Mouse (Mus musculus) embryonic facial prominence, embryonic 15.5 days (tissue): ENCODE results near the gene Rasgrp4. TPM values are rescaled to one million over a fixed set of nuclear protein-coding genes. Genes with fewer than 3 reads are reported as not detected.
"Not testable (repeated sequence)": the region's sequence is repeated elsewhere in the genome, so short reads cannot be mapped to it uniquely, and the experiment has no call there.

Source experiments
- ATAC-seq: fragments of 200-750 bp; cut with Nextera tagmentation; 2 replicates; pipeline ENCODE4 v1.8.0; 2017; ENCODE audit warnings: low read depth, moderate TSS enrichment; ENCODE audit not compliant: insufficient number of reproducible peaks, low FRiP score, low TSS enrichment
- H3K27ac ChIP-seq: fragments of 300-500 bp; sonication (generic); replicated peaks from 2 replicates; pipeline ENCODE4 v1.5.1; 2015; ENCODE audit warnings: mild to moderate bottlenecking, inconsistent platforms
- H3K27me3 ChIP-seq: fragments of 300-500 bp; sonication (generic); 2 replicates; pipeline ENCODE4 v1.6.1; 2015; ENCODE audit warnings: inconsistent platforms
- H3K36me3 ChIP-seq: fragments of 300-500 bp; sonication (generic); 2 replicates; pipeline ENCODE4 v1.6.1; 2015; ENCODE audit warnings: mild to moderate bottlenecking, inconsistent platforms
- H3K4me1 ChIP-seq: fragments of 300-500 bp; sonication (generic); 2 replicates; pipeline ENCODE4 v1.6.1; 2015; ENCODE audit warnings: inconsistent platforms
- H3K4me2 ChIP-seq: fragments of 300-500 bp; sonication (generic); replicated peaks from 2 replicates; pipeline ENCODE4 v1.6.1; 2015; ENCODE audit warnings: mild to moderate bottlenecking, inconsistent platforms
- H3K4me3 ChIP-seq: fragments of 300-500 bp; sonication (generic); replicated peaks from 2 replicates; pipeline ENCODE4 v1.5.1; 2015; ENCODE audit warnings: mild to moderate bottlenecking, inconsistent platforms
- H3K9ac ChIP-seq: fragments of 300-500 bp; sonication (generic); 2 replicates; pipeline ENCODE4 v1.6.1; 2015; ENCODE audit warnings: inconsistent platforms
- H3K9me3 ChIP-seq: fragments of 300-500 bp; sonication (generic); replicated peaks from 2 replicates; pipeline ENCODE4 v1.6.1; 2016; ENCODE audit warnings: inconsistent platforms
- WGBS: fragments of 180-500 bp; shearing (Covaris S2); methylation state at CpG from one replicate; pipeline ENCODE4 v1.1.7; 2015; 5-methylcytosine and 5-hydroxymethylcytosine counted together
- polyA plus RNA-seq: library from polyadenylated mRNA; unstranded; fragments of >200 nt; fragmentation: Nextera tagmentation; extraction: Ambion mirVana; gene quantifications from 2 replicates; pipeline ENCODE4 v1.2.1, GENCODE M21; 2015

Gene Rasgrp4
- polyA plus RNA-seq, 1 experiment from 2014 or later = 0.95 TPM

DNA sequence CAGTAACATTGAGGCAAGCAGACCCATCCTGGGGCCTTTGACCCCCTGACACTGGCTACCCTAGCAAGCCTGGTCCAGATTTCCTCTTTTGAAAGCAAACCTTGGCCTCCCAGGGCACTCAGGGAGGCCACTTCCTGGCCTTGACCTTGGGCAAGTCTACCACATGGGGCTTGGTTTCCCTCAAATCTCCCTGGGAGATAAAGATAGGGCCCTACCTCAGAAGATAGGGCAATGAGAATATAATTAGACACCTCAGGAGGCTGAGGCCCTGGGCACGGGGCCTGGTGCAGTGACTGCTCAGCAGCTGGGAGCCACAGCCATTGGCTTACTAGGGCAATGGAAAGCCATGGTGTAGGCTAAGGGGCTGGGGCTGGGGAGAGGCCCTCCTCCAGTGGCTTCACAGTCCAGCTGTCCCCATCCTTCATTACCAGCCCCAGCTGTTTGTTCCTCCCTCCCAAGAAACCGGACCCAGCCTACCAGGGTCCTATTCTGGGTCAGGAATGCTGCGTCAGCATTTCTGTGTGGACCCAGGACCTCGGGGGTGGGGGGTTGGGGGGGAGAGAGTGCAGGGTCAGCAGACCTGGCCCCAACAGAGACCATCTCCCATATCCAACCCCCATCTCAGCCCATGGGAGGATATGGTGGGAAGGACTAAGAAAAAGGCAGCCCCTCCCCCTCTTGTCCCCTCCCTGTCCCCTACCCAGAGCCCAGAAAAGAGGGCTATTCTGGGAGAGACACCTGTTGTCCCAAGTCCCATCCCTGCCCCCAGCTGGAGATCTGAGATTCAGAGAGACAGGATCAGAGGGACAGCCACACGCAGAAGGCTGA is 10.9 kb upstream of the Rasgrp4 start:
- Histone ChIP-seq H3K27ac (no peak overlapping the region), H3K9ac (no peak overlapping the region), H3K36me3 (no peaks in the 10 kb centered on the region), H3K4me2 (no peak overlapping the region), H3K4me3 (peak overlapping the region; percentile 45), H3K9me3 (no peaks in the 10 kb centered on the region), H3K4me1 (peaks cover 12% of the 10 kb centered on the region), H3K27me3 (no peaks in the 10 kb centered on the region)
- WGBS = 53% methylated on average over 5 of the region's 5 CpGs
- ATAC-seq = peak; percentile 86

DNA sequence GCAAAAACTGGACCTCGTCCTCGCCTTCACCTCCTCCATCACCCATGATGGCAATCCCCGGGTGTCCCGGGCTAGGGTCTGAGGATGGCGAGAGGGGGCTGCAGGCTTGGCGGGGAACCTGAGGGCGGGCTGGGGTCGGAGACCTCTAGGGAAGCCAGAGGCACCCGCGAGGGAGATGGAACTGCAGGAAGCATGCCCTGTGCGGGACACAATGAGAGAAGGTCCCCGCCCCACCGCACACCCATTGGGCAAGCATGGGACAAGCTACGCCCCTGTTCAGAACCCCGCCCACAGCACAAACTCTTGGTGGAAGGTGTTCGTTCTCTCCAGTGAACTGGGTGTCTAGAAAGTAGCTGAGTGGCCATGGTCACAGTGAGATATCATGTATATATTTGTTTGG is 9.7 kb upstream of the Rasgrp4 start, which contains the start of gene Ryr1:
Gene Ryr1, minus strand, starts transcription at position 210 of the 400 bp plus-strand sequence.
- WGBS = 2% methylated on average over 16 of the region's 16 CpGs
- H3K27ac ChIP-seq = peak within 1 kb of the TSS; percentile 14; the same call in 1 of the 2 replicates
- 0 out of 2 replicates have a peak within 1 kb of the TSS, but pooled peaks have one; percentile 28 for H3K9ac ChIP-seq
- peak; percentile 71; the same call in 1 of the 2 replicates for ATAC-seq
- no peaks in the 10 kb centered on the region for H3K9me3 ChIP-seq
- H3K27me3 ChIP-seq = no peaks in the 10 kb centered on the region
- H3K4me2 ChIP-seq = peak within 1 kb of the TSS; percentile 85
- peaks cover 12% of the 10 kb centered on the region for H3K4me1 ChIP-seq
- H3K4me3 ChIP-seq = peak within 1 kb of the TSS; percentile 45
- no peaks in the 10 kb centered on the region for H3K36me3 ChIP-seq

DNA sequence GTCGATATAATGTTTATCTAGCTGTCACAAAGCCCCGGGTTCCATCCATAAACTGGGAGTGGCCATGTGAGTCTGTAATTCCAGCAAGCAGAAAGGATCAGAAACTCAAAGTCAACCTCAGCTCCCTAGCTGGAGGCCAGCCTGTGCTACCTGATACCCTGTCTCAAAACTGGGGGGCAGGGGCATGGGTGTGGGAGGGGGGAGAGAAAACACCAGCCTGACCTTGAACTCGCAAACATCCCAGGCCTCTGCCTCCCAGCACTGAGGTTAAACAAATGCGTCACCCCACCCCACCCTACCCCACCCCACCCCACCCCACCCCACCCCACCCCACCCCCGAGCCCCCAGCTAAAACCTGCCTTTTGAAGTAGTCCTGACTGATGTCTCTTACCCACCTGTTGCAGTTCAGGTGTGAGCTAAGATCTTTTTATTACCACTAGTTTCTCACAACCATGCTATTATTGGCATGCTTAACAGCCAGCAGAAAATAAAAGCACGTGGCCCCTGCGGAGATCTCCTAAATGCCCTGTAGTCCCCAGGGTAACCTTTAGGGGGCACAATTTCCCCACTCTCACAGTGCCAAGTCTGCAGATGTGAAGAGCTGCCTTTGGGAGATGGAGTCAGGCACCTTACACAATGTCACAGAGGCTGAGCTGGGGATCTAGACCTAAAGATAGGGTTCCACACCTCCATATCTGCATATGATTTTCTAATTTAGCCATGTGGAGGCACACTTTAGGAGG is 8.3 kb upstream of the Rasgrp4 start:
- no peak overlapping the region for H3K4me3 ChIP-seq
- WGBS = 20% methylated on average over 7 of the region's 7 CpGs
- H3K27ac ChIP-seq = no peak overlapping the region
- H3K36me3 ChIP-seq = no peaks in the 10 kb centered on the region
- no peak for ATAC-seq
- H3K27me3 ChIP-seq = no peaks in the 10 kb centered on the region
- H3K4me1 ChIP-seq = peaks cover 12% of the 10 kb centered on the region
- H3K9me3 ChIP-seq = no peaks in the 10 kb centered on the region
- H3K4me2 ChIP-seq = no peak overlapping the region
- H3K9ac ChIP-seq = no peak overlapping the region

DNA sequence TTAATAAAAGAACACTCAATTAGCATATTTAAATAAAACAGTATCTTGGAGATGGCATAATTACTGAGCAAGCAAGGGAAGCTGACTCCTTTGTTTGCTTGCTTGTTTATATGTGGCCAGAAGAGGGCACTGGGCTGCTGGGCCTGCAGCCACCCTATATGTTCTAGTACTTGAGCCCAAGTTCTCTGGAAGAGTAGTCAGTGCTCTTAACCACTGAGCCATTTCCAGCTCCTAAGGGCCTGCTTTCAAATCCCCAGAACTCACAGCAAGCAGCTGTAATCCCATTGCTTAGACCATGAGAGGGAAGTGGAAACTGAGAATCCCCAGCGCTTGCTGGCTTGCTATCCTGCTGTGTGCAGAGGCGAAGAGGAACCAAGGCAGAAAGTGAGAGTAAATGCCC is 5.9 kb upstream of the Rasgrp4 start:
- ATAC-seq = no peak
- H3K36me3 ChIP-seq = no peaks in the 10 kb centered on the region
- no peaks in the 10 kb centered on the region for H3K9me3 ChIP-seq
- H3K4me3 ChIP-seq = no peak overlapping the region
- H3K27me3 ChIP-seq = no peaks in the 10 kb centered on the region
- no peak overlapping the region for H3K4me2 ChIP-seq
- H3K9ac ChIP-seq = no peak overlapping the region
- WGBS = 56% methylated on average over 2 of the region's 2 CpGs
- H3K4me1 ChIP-seq = peaks cover 12% of the 10 kb centered on the region
- no peak overlapping the region for H3K27ac ChIP-seq

DNA sequence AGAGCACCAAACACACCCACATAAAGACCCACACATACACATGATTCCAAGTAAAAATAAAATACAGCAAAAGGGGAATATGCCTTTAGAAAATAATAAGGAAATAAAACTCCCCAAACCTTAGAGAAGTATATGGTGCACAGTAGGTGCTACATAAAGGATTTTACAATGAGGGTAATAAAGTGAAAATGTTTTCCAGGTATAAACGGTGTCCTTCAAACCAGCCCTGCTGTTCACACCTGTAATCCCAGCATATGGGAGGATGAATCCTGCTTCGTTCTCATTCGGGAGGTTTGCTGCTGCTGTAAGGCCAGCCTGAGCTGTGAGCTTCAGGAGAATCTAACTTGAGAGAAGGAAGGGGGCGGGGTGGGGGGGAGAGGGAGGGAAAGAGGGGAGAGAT is 421 bp upstream of the Rasgrp4 start:
- Histone ChIP-seq H3K4me3 (peak overlapping the region; percentile 28), H3K4me1 (peaks cover 7% of the 10 kb centered on the region; the same call in 1 of the 2 replicates), H3K27me3 (peaks cover 5% of the 10 kb centered on the region; the same call in 1 of the 2 replicates), H3K27ac (no peak overlapping the region), H3K9me3 (no peaks in the 10 kb centered on the region), H3K9ac (no peak overlapping the region), H3K4me2 (peak overlapping the region; percentile 50), H3K36me3 (no peaks in the 10 kb centered on the region)
- 4% methylated on average over 4 of the region's 4 CpGs for WGBS
- ATAC-seq = no peak

DNA sequence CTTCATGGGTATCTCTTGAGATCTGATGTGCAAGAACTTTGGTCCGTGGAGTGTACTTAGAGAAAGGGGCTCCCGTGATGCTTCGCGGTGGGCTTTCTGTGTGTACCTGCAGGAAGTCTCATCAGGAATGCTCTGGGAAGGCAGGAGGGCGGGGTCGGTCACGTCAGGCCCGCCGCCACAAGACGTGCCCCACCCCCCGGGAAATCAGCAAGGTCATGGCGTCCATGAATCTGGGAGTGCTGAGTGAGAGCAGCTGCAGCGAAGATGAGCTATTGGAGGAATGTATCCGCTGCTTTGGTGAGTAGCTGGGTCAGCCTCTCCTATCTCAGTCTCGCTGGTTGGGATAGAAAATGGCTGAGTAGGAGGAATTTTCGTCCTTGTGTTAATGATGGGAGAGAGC is 2.8 kb downstream of the Rasgrp4 start:
- 42% methylated on average over 16 of the region's 16 CpGs for WGBS
- no peak overlapping the region for H3K9ac ChIP-seq
- H3K9me3 ChIP-seq = no peaks in the 10 kb centered on the region
- H3K4me1 ChIP-seq = peaks cover 7% of the 10 kb centered on the region; the same call in 1 of the 2 replicates
- H3K27me3 ChIP-seq = peaks cover 5% of the 10 kb centered on the region; the same call in 1 of the 2 replicates
- no peak overlapping the region for H3K27ac ChIP-seq
- no peaks in the 10 kb centered on the region for H3K36me3 ChIP-seq
- H3K4me3 ChIP-seq = no peak overlapping the region
- no peak for ATAC-seq
- H3K4me2 ChIP-seq = no peak overlapping the region

DNA sequence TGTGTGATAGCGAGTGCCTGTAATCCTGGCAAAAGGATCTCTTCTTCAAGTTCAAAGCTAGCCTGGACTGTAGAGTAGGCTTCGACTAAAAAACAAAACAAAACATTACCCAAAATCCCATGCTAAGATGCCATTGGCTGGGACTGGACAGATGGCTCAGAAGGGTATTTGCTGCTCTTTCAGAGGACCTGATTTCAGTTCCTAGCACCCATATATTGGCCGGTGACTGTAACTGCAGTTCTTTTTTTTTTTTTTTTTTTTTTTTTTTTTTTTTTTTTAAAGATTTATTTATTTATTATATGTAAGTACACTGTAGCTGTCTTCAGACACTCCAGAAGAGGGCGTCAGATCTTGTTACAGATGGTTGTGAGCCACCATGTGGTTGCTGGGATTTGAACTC is 4.6 kb downstream of the Rasgrp4 start:
- not testable (repeated sequence) for H3K27ac ChIP-seq, H3K36me3 ChIP-seq, H3K9ac ChIP-seq, H3K4me2 ChIP-seq, H3K4me3 ChIP-seq, ATAC-seq, H3K27me3 ChIP-seq, H3K4me1 ChIP-seq, H3K9me3 ChIP-seq
- WGBS = 91% methylated on average over 3 of the region's 4 CpGs

DNA sequence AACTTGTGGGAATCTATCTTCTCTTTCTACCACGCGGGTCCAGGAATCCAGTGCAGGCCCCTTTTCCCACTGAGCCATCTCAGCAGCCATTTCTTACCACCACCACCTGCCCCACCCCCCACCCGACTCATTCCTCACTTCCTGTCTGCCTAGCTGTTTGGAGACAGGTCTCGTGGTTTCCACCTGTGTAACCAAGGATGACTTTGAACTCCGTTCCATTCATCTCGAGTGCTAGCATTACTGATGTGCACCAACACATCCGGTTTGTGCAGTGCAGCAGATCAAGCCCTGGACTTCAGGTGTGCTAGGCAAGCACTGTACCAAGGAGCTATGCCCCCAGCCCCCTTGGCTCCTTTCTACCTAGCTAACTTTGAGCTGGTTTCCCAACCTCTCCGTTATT is 6.8 kb downstream of the Rasgrp4 start:
- Histone ChIP-seq H3K9me3 (no peaks in the 10 kb centered on the region), H3K36me3 (no peaks in the 10 kb centered on the region), H3K4me2 (no peak overlapping the region), H3K4me3 (no peak overlapping the region), H3K4me1 (no peaks in the 10 kb centered on the region), H3K9ac (no peak overlapping the region), H3K27ac (no peak overlapping the region), H3K27me3 (no peaks in the 10 kb centered on the region)
- WGBS = 74% methylated on average over 8 of the region's 8 CpGs
- no peak for ATAC-seq

DNA sequence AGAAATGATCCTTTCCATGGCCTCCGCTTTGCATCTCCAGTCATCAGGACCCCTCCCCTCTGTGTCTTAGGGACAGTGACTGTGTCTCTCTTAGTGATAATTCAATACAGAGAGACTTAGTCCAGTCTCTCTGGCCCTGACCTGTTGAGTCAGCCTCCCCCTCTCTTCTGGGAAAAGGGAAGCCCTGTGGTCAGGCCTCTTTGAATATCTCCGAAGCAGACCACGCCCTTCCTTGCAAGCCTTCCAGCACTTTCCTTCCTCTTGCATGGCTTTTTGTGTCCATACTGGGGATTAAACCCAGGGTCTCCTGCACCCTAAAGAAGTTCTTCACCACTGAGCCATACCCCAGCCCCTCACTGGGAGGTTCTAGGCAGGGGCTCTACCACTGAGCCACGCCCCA is 9.4 kb downstream of the Rasgrp4 start:
- Histone ChIP-seq H3K4me1 (no peaks in the 10 kb centered on the region), H3K4me3 (no peak overlapping the region), H3K9me3 (no peaks in the 10 kb centered on the region), H3K27ac (no peak overlapping the region), H3K36me3 (no peaks in the 10 kb centered on the region), H3K27me3 (no peaks in the 10 kb centered on the region), H3K9ac (no peak overlapping the region), H3K4me2 (no peak overlapping the region)
- WGBS = 87% methylated on average over 4 of the region's 4 CpGs
- ATAC-seq = no peak

DNA sequence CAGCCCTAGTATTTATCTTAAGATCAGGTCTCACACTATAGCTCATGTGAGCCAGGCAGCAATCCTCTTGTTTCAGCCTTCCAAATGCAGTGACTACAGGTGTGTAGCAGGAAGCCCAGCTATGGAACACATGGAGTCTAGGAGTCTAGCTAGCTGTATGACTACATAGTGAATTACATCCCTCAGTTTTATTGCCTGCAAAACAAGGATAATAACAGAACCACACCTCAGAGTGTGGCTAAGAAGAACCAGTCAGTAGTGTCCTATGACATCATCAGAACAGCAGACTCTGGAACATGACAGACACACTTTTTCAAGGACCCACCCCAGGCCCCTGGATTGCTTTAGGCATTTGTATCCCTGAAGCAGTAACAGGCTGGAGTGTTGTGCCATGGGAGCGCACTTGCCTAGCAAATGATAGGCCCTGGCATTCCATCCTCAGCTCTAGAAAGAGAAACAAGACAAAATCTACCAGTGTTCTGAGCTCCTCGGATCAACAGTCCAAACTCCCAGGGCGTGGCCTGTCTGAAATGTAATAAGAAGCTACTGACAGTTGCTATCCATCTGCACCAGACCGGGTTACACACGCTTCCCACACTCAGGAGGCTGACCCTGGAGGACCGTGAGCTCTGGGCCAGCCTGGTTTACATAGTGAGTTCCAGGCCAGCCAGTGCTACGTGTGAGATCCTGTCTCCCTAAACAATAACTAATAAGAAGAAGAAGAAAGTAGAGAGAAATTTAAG is 12.1 kb downstream of the Rasgrp4 start:
- H3K4me2 ChIP-seq = no peak overlapping the region
- no peak overlapping the region for H3K4me3 ChIP-seq
- WGBS = 79% methylated on average over 7 of the region's 7 CpGs
- no peaks in the 10 kb centered on the region for H3K9me3 ChIP-seq
- no peak overlapping the region for H3K9ac ChIP-seq
- no peak for ATAC-seq
- H3K27ac ChIP-seq = no peak overlapping the region
- H3K4me1 ChIP-seq = no peaks in the 10 kb centered on the region
- H3K36me3 ChIP-seq = no peaks in the 10 kb centered on the region
- H3K27me3 ChIP-seq = no peaks in the 10 kb centered on the region

DNA sequence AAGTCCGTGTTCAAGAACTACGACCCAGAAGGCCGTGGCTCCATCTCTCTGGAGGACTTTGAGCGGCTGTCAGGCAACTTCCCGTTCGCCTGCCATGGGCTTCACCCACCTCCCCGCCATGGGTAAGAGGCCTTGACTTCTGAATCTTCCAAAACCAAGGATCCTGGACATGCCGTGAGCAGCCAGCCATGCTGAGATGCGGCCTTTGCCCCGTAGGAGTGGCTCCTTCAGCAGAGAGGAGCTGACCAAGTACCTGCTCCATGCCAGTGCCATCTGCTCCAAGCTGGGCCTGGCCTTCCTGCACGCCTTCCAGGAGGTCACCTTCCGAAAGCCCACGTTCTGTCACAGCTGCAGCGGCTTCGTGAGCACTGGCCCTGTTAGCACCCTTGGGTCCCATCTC is 14.1 kb downstream of the Rasgrp4 start:
- ATAC-seq = no peak

More for the DNA sequence above, 14.1 kb downstream of the Rasgrp4 start:
- Histone ChIP-seq H3K4me1 (no peaks in the 10 kb centered on the region), H3K4me2 (no peak overlapping the region), H3K36me3 (no peaks in the 10 kb centered on the region), H3K27ac (no peak overlapping the region), H3K27me3 (no peaks in the 10 kb centered on the region), H3K9ac (no peak overlapping the region), H3K9me3 (no peaks in the 10 kb centered on the region), H3K4me3 (no peak overlapping the region)
- 88% methylated on average over 15 of the region's 15 CpGs for WGBS
